Mouse (Mus musculus): ENCODE results near the gene Tnnc2.
"Not testable (repeated sequence)": the region's sequence is repeated elsewhere in the genome, so short reads cannot be mapped to it uniquely, and the experiment has no call there.

Gene Tnnc2

GRCm38 (mm10) chr2:164779481-164780086, at the start of gene Tnnc2:
Gene Tnnc2 (minus strand): TSS chr2:164779967.
- DNase-seq: no peak

- no peak for DNase-seq
Observed at GRCm38 (mm10) chr2:164829090-164829489, 49.3 kb upstream of the Tnnc2 start.

GRCm38 (mm10) chr2:164828437-164828836, 48.7 kb upstream of the Tnnc2 start, which contains the start of gene Spata25:
Gene Spata25 (minus strand): TSS chr2:164828537.
- DNase-seq: no peak

- DNase-seq: no peak
Observed at GRCm38 (mm10) chr2:164827146-164827850, 47.5 kb upstream of the Tnnc2 start.

GRCm38 (mm10) chr2:164825521-164825920, 45.8 kb upstream of the Tnnc2 start:
- no peak for DNase-seq

GRCm38 (mm10) chr2:164823969-164824368, 44.2 kb upstream of the Tnnc2 start:
- DNase-seq: no peak

GRCm38 (mm10) chr2:164823181-164823585, 43.4 kb upstream of the Tnnc2 start:
- no peak for DNase-seq

- DNase-seq: peak; percentile 100
Observed at GRCm38 (mm10) chr2:164822636-164823165, 42.9 kb upstream of the Tnnc2 start, which contains the start of gene Zswim1. Gene Zswim1 (plus strand): TSS chr2:164822686.

GRCm38 (mm10) chr2:164821060-164821459, 41.3 kb upstream of the Tnnc2 start:
- no peak for DNase-seq

- no peak for DNase-seq
Observed at GRCm38 (mm10) chr2:164817703-164818102, 37.9 kb upstream of the Tnnc2 start.

- DNase-seq: no peak
Observed at GRCm38 (mm10) chr2:164817206-164817605, 37.4 kb upstream of the Tnnc2 start.

- no peak for DNase-seq
Observed at GRCm38 (mm10) chr2:164815821-164816220, 36.1 kb upstream of the Tnnc2 start.

- no peak for DNase-seq
Observed at GRCm38 (mm10) chr2:164815348-164815747, 35.6 kb upstream of the Tnnc2 start.

- no peak for DNase-seq
Observed at GRCm38 (mm10) chr2:164813557-164813956, 33.8 kb upstream of the Tnnc2 start.

GRCm38 (mm10) chr2:164806614-164807013, 26.8 kb upstream of the Tnnc2 start:
- DNase-seq: no peak

GRCm38 (mm10) chr2:164805332-164805718, 25.6 kb upstream of the Tnnc2 start:
- DNase-seq: no peak

- peak; percentile 98 for DNase-seq
Observed at GRCm38 (mm10) chr2:164804533-164805331, 25.0 kb upstream of the Tnnc2 start, which contains the start of the genes Acot8 and Zswim3. Gene Acot8 (minus strand): TSS chr2:164804882. Gene Zswim3 (plus strand): TSS chr2:164805098.

- DNase-seq: no peak
Observed at GRCm38 (mm10) chr2:164803921-164804313, 24.1 kb upstream of the Tnnc2 start.

- no peak for DNase-seq
Observed at GRCm38 (mm10) chr2:164803201-164803920, 23.6 kb upstream of the Tnnc2 start.

- no peak for DNase-seq
Observed at GRCm38 (mm10) chr2:164800252-164801004, 20.7 kb upstream of the Tnnc2 start.

GRCm38 (mm10) chr2:164798554-164798953, 18.8 kb upstream of the Tnnc2 start:
- not testable (repeated sequence) for DNase-seq

GRCm38 (mm10) chr2:164795868-164796267, 16.1 kb upstream of the Tnnc2 start:
- DNase-seq: no peak
